Mouse (Mus musculus) gastrocnemius, adult 2 months (tissue): ENCODE results near the gene Zcchc24. TPM values are rescaled to one million over a fixed set of nuclear protein-coding genes. Genes with fewer than 3 reads are reported as not detected.

Experiments
- DNase-seq: peaks from one replicate; pipeline ENCODE4 v3.0.0; 2022
- H3K27ac ChIP-seq: fragments of 200-600 bp; 2 replicates; pipeline ENCODE4 v1.8.1; 2022; ENCODE audit warnings: mild to moderate bottlenecking
- H3K4me3 ChIP-seq: fragments of 200-600 bp; 2 replicates; pipeline ENCODE4 v1.8.1; 2022; ENCODE audit warnings: mild to moderate bottlenecking, moderate library complexity
- CTCF ChIP-seq: fragments of 200-600 bp; IDR thresholded peaks from 2 replicates; pipeline ENCODE4 v1.8.1; 2022; ENCODE audit warnings: antibody characterized with exemption, mild to moderate bottlenecking, moderate library complexity
- intact Hi-C: fragments of 180-260 bp; cut with DNase I; formaldehyde crosslinking; loops from one replicate; pipeline ENCODE4 v1.15.1; 2025
- total RNA-seq, 2 experiments: library from RNA; stranded (reverse); gene quantifications; 2 replicates each; pipeline ENCODE4 v1.2.3; 2021

Gene Zcchc24
- total RNA-seq, 2 experiments from 2014 or later = 40.6 to 59.3 TPM

GRCm38 (mm10) chr14:25665314-25665970 lies 103.4 kb downstream of the Zcchc24 start:
- Histone ChIP-seq H3K27ac (no peak overlapping the region), H3K4me3 (no peak overlapping the region)
- no peak for TF ChIP-seq CTCF
- no peak for DNase-seq
- intact Hi-C loops = no loop called here

GRCm38 (mm10) chr14:25664310-25664695 lies 104.5 kb downstream of the Zcchc24 start:
- intact Hi-C loops = no loop called here
- Histone ChIP-seq H3K27ac (no peak overlapping the region), H3K4me3 (no peak overlapping the region)
- DNase-seq = no peak
- TF ChIP-seq CTCF = no peak

DNA sequence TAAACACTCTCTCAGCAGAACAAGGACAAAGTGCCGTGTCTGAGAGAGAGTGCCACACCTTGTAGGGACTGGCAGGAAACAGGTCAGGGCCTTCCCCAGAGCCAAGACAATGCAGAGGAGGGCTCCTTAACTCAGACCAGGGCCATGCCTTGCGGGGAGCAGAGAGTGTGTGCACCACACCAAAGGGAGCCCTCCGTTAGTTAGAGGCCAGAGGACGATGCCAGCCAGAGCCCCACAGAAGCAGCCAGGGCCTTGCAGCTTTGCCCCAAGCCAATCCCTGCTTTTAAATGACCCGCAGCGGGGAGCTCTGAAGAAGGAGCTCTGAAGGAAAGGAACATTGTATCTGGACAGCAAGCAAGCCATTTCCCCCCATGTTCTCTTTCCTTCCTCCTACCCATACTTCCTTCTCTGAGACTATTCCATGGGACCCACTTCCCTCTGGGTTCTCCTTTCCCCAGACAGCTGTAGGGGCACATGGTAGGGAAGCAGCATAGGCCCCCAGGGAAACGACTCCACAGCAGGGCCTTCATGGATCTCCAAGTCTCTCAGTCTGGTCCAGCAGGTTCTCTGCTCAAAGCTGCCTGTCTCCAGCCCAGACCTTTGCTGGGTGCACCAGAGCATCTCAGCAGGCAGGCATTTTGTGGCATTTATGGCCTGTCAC lies 105.1 kb downstream of the Zcchc24 start:
- Histone ChIP-seq H3K4me3 (no peak overlapping the region), H3K27ac (no peak overlapping the region)
- intact Hi-C loops = loop anchor here (1.0 kb wide), 1 partner anchor 202 kb away; no protein-coding TSS in a partner anchor
- DNase-seq = no peak
- no peak for TF ChIP-seq CTCF

Other genes with a start within 250 kb of the Zcchc24 start
- 10 to 100 TPM; 26.0 to 43.4 TPM for gene Ppif, start 74.9 kb downstream of the Zcchc24 start, total RNA-seq
- 10 to 100 TPM; 97.4 to 99.1 TPM for gene Anxa11, start 73.1 kb upstream of the Zcchc24 start, total RNA-seq
- gene Plac9a, start 134.1 kb upstream of the Zcchc24 start, total RNA-seq = 1 to 10 TPM; 2.6 to 3.6 TPM
- gene Tmem254a, start 158.6 kb upstream of the Zcchc24 start, total RNA-seq = under 1 TPM; 0.15 to 0.50 TPM
- gene Cphx1, start 169.3 kb upstream of the Zcchc24 start, total RNA-seq = not detected
- gene Duxbl1, start 209.5 kb upstream of the Zcchc24 start, total RNA-seq = not detected